Mouse (Mus musculus) small intestine, adult 2 months (tissue): ENCODE results near the gene Pus3.

ENCODE experiments used
- CTCF ChIP-seq: fragments of 200-500 bp; IDR thresholded peaks from 2 replicates; pipeline ENCODE4 v1.5.1; 2012; ENCODE audit warnings: low read depth, mild to moderate bottlenecking, control low read depth, inconsistent platforms, low read length, moderate library complexity, mixed read lengths; ENCODE audit not compliant: insufficient replicate concordance, insufficient read length; ENCODE audit errors: extremely low read depth
- POLR2A ChIP-seq: fragments of 200-500 bp; IDR thresholded peaks from 2 replicates; pipeline ENCODE4 v1.6.1; 2012; ENCODE audit warnings: low read depth, mild to moderate bottlenecking, control low read depth, inconsistent platforms, low read length, moderate library complexity

DNA sequence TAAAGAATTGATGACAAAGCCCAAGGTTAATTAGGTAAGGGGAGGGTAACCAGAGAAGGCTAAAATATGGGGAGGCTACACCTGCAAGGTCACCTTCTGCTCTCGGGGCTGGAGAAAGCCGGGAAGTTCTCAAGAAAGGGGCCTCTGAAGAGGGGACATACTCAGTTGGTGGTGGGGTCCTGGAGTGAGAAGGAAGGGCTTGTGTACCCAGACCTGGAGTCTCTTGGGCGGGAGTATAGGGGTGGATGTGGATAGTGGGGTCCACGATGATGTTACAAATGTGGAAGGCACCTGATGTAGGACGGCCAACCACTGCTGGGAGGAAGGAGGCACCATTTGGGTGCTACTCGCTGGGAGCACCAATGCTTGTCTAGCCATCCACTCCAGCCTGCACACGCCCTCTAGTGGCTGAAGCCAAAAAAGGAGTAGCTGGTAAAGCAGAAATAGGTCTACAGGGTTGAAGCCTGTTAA, 34.4 kb upstream of the Pus3 start:
- peak; percentile 77; the same call in 1 of the 2 replicates for TF ChIP-seq CTCF
- TF ChIP-seq POLR2A, result no peak
